8 mouse cellular contexts compared by ENCODE assay signal in the genomic region with DNA sequence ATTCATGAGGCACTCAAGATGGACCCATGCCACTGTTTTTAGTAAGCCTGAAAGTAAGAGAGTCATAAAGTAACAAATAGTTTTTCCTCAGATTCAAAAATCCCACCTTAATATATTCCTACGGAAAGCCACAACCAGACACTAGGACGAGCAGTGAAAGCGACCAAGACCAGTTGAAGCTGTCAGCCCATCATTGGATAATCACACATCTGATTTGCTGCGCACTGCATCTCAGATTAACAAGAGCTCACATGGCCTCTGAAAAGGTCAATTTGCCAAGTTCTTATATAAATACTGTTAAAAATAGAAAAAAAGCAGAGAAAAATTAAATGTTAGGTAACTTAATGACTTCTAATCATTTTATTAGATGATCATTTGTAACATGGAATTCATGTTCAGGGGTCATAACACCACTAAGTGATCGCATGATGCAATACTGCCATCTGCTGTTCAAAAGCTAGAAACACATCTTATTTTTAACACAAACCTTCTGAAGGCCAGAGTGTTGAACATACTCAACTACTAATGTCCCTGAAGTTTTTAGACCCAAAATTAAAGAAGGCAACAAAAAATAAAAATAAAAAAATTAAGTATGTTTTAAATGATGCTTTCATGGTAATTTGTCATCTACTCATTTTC. TPM values are rescaled to one million over a fixed set of nuclear protein-coding genes. Genes with fewer than 3 reads are reported as not detected.
DNase-seq lines count a peak whose midpoint lies in the region; ATAC-seq lines count a peak whose summit lies in the region.

No protein-coding gene starts in this region.

- no peak overlapping the region for H3K9ac ChIP-seq in forebrain, embryonic 14.5 days (ENCODE audit: low read length)
- H3K9ac ChIP-seq in forebrain, embryonic 16.5 days (replicated peaks; ENCODE audit: low read depth, low read length): no peak overlapping the region
- no peak overlapping the region for H3K9ac ChIP-seq in neural tube, embryonic 12.5 days
- H3K9ac ChIP-seq in kidney, embryonic 16.5 days (replicated peaks; ENCODE audit: low read length): no peak overlapping the region

- no peak overlapping the region for H3K4me2 ChIP-seq in forebrain, embryonic 14.5 days (ENCODE audit: low read length)
- no peak overlapping the region for H3K4me2 ChIP-seq in forebrain, embryonic 16.5 days (ENCODE audit: low read length)
- no peak overlapping the region for H3K4me2 ChIP-seq in neural tube, embryonic 12.5 days (replicated peaks)
- no peak overlapping the region for H3K4me2 ChIP-seq in kidney, embryonic 16.5 days (replicated peaks; ENCODE audit: low read depth, low read length)

- H3K4me3 ChIP-seq in forebrain, embryonic 14.5 days (ENCODE audit: low read depth, low read length): no peak overlapping the region
- no peak overlapping the region for H3K4me3 ChIP-seq in forebrain, embryonic 16.5 days (replicated peaks; ENCODE audit: low read length)
- H3K4me3 ChIP-seq in neural tube, embryonic 12.5 days: no peak overlapping the region
- H3K4me3 ChIP-seq in kidney, embryonic 16.5 days (ENCODE audit: low read length): no peak overlapping the region

- H3K27me3 ChIP-seq in forebrain, embryonic 14.5 days (replicated peaks; ENCODE audit: control insufficient read depth, insufficient read depth, low read length): no peaks in the 10 kb centered on the region
- no peaks in the 10 kb centered on the region for H3K27me3 ChIP-seq in forebrain, embryonic 16.5 days (replicated peaks; ENCODE audit: control insufficient read depth, insufficient read depth, low read length)
- H3K27me3 ChIP-seq in neural tube, embryonic 12.5 days (replicated peaks): no peaks in the 10 kb centered on the region
- H3K27me3 ChIP-seq in kidney, embryonic 16.5 days (ENCODE audit: insufficient read depth, low read length): no peaks in the 10 kb centered on the region

- 0 out of 2 replicates have a peak, but pooled peaks cover 5% of the 10 kb centered on the region for H3K4me1 ChIP-seq in forebrain, embryonic 14.5 days (ENCODE audit: control insufficient read depth, insufficient read depth, low read length)
- peaks cover 9% of the 10 kb centered on the region for H3K4me1 ChIP-seq in forebrain, embryonic 16.5 days (replicated peaks; ENCODE audit: control insufficient read depth, insufficient read depth, low read length)
- peaks cover 4% of the 10 kb centered on the region; the same call in 1 of the 2 replicates for H3K4me1 ChIP-seq in neural tube, embryonic 12.5 days
- no peaks in the 10 kb centered on the region for H3K4me1 ChIP-seq in kidney, embryonic 16.5 days (ENCODE audit: insufficient read depth, low read length)

- no peak overlapping the region for H3K27ac ChIP-seq in forebrain, embryonic 14.5 days (ENCODE audit: low read depth, low read length)
- H3K27ac ChIP-seq in forebrain, embryonic 16.5 days (ENCODE audit: low read length): no peak overlapping the region
- H3K27ac ChIP-seq in neural tube, embryonic 12.5 days: no peak overlapping the region
- no peak overlapping the region for H3K27ac ChIP-seq in kidney, embryonic 16.5 days (ENCODE audit: low read length)

- no peaks in the 10 kb centered on the region for H3K9me3 ChIP-seq in forebrain, embryonic 14.5 days (replicated peaks; ENCODE audit: control insufficient read depth, low read length)
- no peaks in the 10 kb centered on the region for H3K9me3 ChIP-seq in forebrain, embryonic 16.5 days (ENCODE audit: control insufficient read depth, low read length)
- H3K9me3 ChIP-seq in neural tube, embryonic 12.5 days: no peaks in the 10 kb centered on the region
- no peaks in the 10 kb centered on the region for H3K9me3 ChIP-seq in kidney, embryonic 16.5 days (ENCODE audit: low read length)

- peak; percentile 68 for ATAC-seq in forebrain, embryonic 14.5 days
- no peak for ATAC-seq in forebrain, embryonic 16.5 days
- ATAC-seq in neural tube, embryonic 12.5 days (ENCODE audit: low FRiP score, low read depth): peak; percentile 35; the same call in 1 of the 2 replicates
- ATAC-seq in hematopoietic stem cell, adult 5-6 weeks (replicated peaks in 1 of 2; ENCODE audit: insufficient read depth in 1 of 2, low FRiP score in 2 of 2, low TSS enrichment in 1 of 2, low read depth in 1 of 2, poor library complexity in 2 of 2, severe bottlenecking in 2 of 2): peak; percentile 50 to 69; a peak in 2 of 4 replicates
- ATAC-seq in kidney, embryonic 16.5 days (ENCODE audit: low FRiP score, low TSS enrichment): no peak

- DNase-seq in forebrain, embryonic 14.5 days (ENCODE audit: low spot score): peak; percentile 84
- no peak for DNase-seq in neural tube, embryonic 10.5 days (ENCODE audit: extremely low spot score, low spot score)
- DNase-seq in retina, postnatal 7 days (ENCODE audit: low read depth, low spot score): peak; percentile 51
- DNase-seq in urinary bladder, postnatal 10 days (ENCODE audit: low spot score): no peak

- H3K36me3 ChIP-seq in forebrain, embryonic 14.5 days (ENCODE audit: control insufficient read depth, insufficient read depth, low read length): no peaks in the 10 kb centered on the region
- no peaks in the 10 kb centered on the region for H3K36me3 ChIP-seq in forebrain, embryonic 16.5 days (ENCODE audit: control insufficient read depth, insufficient read depth)
- 0 out of 2 replicates have a peak, but pooled peaks cover 3% of the 10 kb centered on the region for H3K36me3 ChIP-seq in neural tube, embryonic 12.5 days
- peaks cover 6% of the 10 kb centered on the region; the same call in 1 of the 2 replicates for H3K36me3 ChIP-seq in kidney, embryonic 16.5 days (ENCODE audit: insufficient read depth, low read length)

- WGBS in forebrain, embryonic 14.5 days: 50% methylated on average over 5 of the region's 5 CpGs
- WGBS in forebrain, embryonic 16.5 days: 48% methylated on average over 5 of the region's 5 CpGs
- WGBS in neural tube, embryonic 12.5 days: 59% methylated on average over 5 of the region's 5 CpGs
- 57% methylated on average over 5 of the region's 5 CpGs for WGBS in kidney, embryonic 16.5 days

RNA-seq across cellular contexts. Expression of gene Cdkal1, which starts 16.9 kb away (rescaled TPM):
- polyA plus RNA-seq in forebrain, embryonic 14.5 days (2014; fragmentation: Nextera tagmentation; extraction: Ambion mirVana): 23.9 and 32.1 TPM in 2 replicates
- 28.8 and 29.6 TPM in 2 replicates for polyA plus RNA-seq in forebrain, embryonic 16.5 days (2015; fragmentation: Nextera tagmentation; extraction: Ambion mirVana)
- polyA plus RNA-seq in neural tube, embryonic 12.5 days (2016; fragmentation: Nextera tagmentation; extraction: Ambion mirVana): 28.2 and 32.8 TPM in 2 replicates
- 51.3 and 57.8 TPM in 2 replicates for total RNA-seq in hematopoietic stem cell, adult 5-6 weeks (2017)
- polyA plus RNA-seq in kidney, embryonic 16.5 days (2015; fragmentation: Nextera tagmentation; extraction: Ambion mirVana): 31.3 and 35.1 TPM in 2 replicates

Comparison
In these comparisons a context has a peak if more than half of its experiments do, and no peak if none do; other contexts are left out.
1. ATAC-seq: peak in forebrain, embryonic 14.5 days (single experiment), neural tube, embryonic 12.5 days (single experiment) and hematopoietic stem cell, adult 5-6 weeks (2 of 2); none in forebrain, embryonic 16.5 days (single experiment) and kidney, embryonic 16.5 days (single experiment).
2. DNase-seq: peak in forebrain, embryonic 14.5 days (single experiment) and retina, postnatal 7 days (single experiment); none in neural tube, embryonic 10.5 days (single experiment) and urinary bladder, postnatal 10 days (single experiment).